Mouse (Mus musculus) liver, postnatal 0 days (tissue): ENCODE data around the gene Lsg1.
A peak's percentile ranks its signal among the peaks of the same experiment; 100 is the strongest.

Source experiments
- CTCF ChIP-seq: sonication (generic); IDR thresholded peaks from 2 replicates; pipeline ENCODE4 v1.5.1; 2016; ENCODE audit warnings: antibody characterized with exemption, low read depth
- EP300 ChIP-seq: IDR thresholded peaks from 2 replicates; pipeline ENCODE4 v1.6.1; 2016; ENCODE audit warnings: antibody characterized with exemption, low read depth, mild to moderate bottlenecking

- peak; percentile 65 for TF ChIP-seq CTCF
- TF ChIP-seq EP300: no peak
These were observed 56.6 kb downstream of the Lsg1 start for GRCm38 (mm10) chr16:30530815-30531214.
